Mouse (Mus musculus): ENCODE measurements around the gene Ccnt1.

DNA sequence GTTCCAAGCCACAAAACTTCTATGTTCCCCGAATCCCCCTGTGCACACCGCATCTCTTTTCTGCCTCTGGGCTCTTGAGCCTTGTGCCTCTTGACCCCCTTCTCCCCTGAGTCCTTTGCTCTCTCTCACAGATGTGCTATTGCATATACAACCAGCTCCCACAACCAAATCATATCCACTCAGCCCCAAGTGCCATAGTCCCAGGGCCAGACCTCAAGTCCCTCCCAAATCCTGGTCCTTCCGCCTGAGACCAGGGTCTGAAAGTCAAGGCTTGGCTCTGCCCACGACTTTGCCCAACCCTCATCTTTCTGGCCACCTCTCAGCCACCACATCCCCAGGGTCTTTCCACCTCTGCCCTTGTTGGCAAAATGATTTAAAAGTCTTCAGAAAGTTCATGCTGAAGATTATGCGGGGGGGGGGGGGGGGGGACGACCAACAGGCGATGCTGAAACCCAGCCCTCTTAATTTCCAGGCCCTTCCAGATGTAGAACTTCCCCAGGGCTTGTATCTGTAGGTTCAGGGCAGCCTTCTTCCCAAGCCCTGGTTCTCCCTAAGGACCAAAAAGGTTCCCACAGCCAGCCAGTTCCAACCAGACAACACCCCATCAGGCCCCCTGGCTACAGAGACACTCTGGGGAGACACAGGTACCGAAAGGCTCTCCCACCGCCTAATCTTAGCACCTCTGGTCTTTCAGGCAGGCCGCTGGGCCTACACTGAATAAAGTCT is 37.5 kb upstream of the Ccnt1 start:
- no peak for TF ChIP-seq CTCF (IDR thresholded peaks at IDR 0.05 in 2 of 3, conservative IDR thresholded peaks at IDR 0.05 in 1 of 3; ENCODE audit: control insufficient read depth in 1 of 3, insufficient read depth in 1 of 3, low read depth in 2 of 3, low read length in 3 of 3, poor library complexity in 1 of 3, severe bottlenecking in 1 of 3)
- no peak for TF ChIP-seq MEF2A (IDR thresholded peaks at IDR 0.05; ENCODE audit: extremely low read depth, insufficient replicate concordance, low read depth, low read length, poor library complexity, severe bottlenecking)
- no peak; the same call in 1 of the 2 replicates for TF ChIP-seq MYB (IDR thresholded peaks at IDR 0.05; ENCODE audit: low read depth, low read length)
- TF ChIP-seq GATA1 (IDR thresholded peaks at IDR 0.05; ENCODE audit: low read depth, low read length): no peak
- no peak for TF ChIP-seq NRF1 (IDR thresholded peaks at IDR 0.05; ENCODE audit: insufficient read depth, low read depth, low read length, poor library complexity, severe bottlenecking)
- TF ChIP-seq ZC3H11A (IDR thresholded peaks at IDR 0.05; ENCODE audit: low read depth, low read length): no peak
- no peak for TF ChIP-seq EP300 (IDR thresholded peaks at IDR 0.05; ENCODE audit: low read depth in 1 of 2, low read length in 2 of 2)
- TF ChIP-seq ETS1 (IDR thresholded peaks at IDR 0.05; ENCODE audit: low read depth, low read length): no peak
- TF ChIP-seq BHLHE40 (IDR thresholded peaks at IDR 0.05; ENCODE audit: borderline replicate concordance, low read depth, low read length): no peak
- TF ChIP-seq JUND (IDR thresholded peaks at IDR 0.05; ENCODE audit: low read depth, low read length): no peak
- 0 out of 4 replicates have a peak, but pooled peaks of 1 of the 2 experiments have one; percentile 43 for TF ChIP-seq POLR2A (IDR thresholded peaks at IDR 0.05; ENCODE audit: control insufficient read depth in 1 of 2, insufficient read depth in 1 of 2, low read depth in 1 of 2, low read length in 2 of 2, poor library complexity in 1 of 2)
- TF ChIP-seq CHD2 (IDR thresholded peaks at IDR 0.05; ENCODE audit: low read length): no peak
